Mouse (Mus musculus) erythroblast, embryonic 14.5 days (primary cell): ENCODE measurements at regions not wholly inside any gene's neighbourhood (a gene's known extent, or its start where the extent isn't known, plus 50 kb on each side); places are given as distances from the start of the nearest gene placed in this dataset.
"Not testable (repeated sequence)": the region's sequence is repeated elsewhere in the genome, so short reads cannot be mapped to it uniquely, and the experiment has no call there.

Experiments
- GATA1 ChIP-seq: IDR thresholded peaks from 2 replicates; pipeline ENCODE4 v1.6.1; 2012; ENCODE audit warnings: low read length, inconsistent platforms, mixed read lengths
- TAL1 ChIP-seq: IDR thresholded peaks from 3 replicates; pipeline ENCODE4 v1.6.1; 2012; ENCODE audit warnings: low read length, inconsistent platforms, mixed read lengths

DNA sequence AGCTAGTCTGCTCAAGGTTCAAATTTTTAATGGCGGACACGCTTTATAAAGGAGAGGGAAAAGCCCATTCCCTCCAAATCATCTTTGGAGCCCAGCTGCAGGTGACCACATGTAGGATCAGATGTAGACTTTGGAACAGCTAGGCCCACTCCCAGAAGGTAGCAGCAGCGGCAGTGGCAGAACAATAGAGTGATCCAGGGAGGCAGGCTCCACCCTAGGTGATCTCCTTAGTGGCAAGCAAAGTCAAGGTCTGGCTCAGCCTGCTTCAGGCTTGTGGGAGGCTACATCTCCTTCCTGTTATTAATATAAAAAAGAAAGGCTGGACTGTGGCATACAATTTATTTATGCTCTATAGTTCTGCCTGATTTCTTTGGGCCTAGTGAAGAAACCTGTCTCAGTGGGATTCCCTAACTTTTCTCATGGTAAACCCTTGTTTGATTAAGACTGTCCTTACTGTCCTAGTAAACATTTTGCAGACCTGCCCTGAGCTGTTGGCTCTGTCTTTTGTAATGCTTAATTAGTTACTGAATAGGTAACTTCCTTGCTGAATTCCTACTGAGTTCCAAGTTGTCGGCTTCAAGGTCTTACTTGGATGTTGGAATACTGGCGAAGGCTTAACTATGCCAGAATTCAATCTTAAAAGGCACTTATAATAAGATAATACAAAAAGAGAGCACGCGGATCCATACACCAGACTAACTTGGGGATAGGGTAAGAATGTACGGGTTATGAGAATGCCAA lies 169.6 kb downstream of the Car2 start:
- not testable (repeated sequence) for TF ChIP-seq GATA1, TAL1
